Mouse (Mus musculus): ENCODE data around the gene Dcaf12.

DNA sequence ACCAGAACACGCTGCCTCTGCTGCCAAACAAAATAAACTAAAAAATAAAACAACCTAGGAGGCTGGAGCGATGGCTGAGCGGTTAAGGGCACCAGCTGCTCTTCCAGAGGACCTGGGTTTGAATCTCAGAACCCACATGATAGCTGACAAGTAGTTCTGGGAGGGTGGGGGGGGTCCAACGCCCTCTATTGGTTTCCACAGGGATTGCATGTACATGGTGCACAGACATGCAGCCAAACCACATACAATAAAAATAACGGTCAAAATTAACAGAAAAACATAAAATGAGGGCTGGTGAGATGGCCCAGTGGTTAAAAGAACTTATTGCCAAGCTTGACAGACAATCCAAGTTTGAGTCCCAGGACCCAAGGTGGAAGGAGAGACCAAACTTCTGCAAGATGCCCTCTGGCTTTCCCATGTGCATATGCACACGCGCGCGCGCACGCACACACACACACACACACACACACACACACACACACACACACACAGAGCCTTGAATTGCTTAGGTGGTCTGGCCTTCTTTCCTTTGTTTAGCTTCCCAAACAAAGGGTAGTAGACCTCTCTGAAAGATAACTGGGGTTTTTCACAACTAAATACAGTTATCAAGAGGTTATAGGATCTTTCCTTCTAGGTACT is 26.3 kb upstream of the Dcaf12 start:
- TF ChIP-seq GATA1 (IDR thresholded peaks at IDR 0.05; ENCODE audit: borderline replicate concordance, low read length): no peak
- TF ChIP-seq FLI1 (IDR thresholded peaks at IDR 0.05; ENCODE audit: low read length): no peak
